Mouse (Mus musculus) myocyte (in vitro differentiated cells): ENCODE data around the gene Il9r. TPM values are rescaled to one million over a fixed set of nuclear protein-coding genes. Genes with fewer than 3 reads are reported as not detected.
A peak's percentile ranks its signal among the peaks of the same experiment; 100 is the strongest.

ENCODE experiments used
- H3K27me3 ChIP-seq: one replicate; pipeline ENCODE4 v1.6.1; 2011; ENCODE audit not compliant: control insufficient read depth, insufficient read depth, insufficient read length
- H3K36me3 ChIP-seq: one replicate; pipeline ENCODE4 v1.6.1; 2011; ENCODE audit not compliant: control insufficient read depth, insufficient read depth
- H3K4me2 ChIP-seq: one replicate; pipeline ENCODE4 v1.6.1; 2011; ENCODE audit warnings: low read depth, control low read depth
- H3K4me3 ChIP-seq: one replicate; pipeline ENCODE4 v1.5.1; 2011; ENCODE audit warnings: mild to moderate bottlenecking, control low read depth, moderate library complexity
- H3K79me2 ChIP-seq: one replicate; pipeline ENCODE4 v1.6.1; 2011; ENCODE audit not compliant: control insufficient read depth, insufficient read depth
- H3ac ChIP-seq: one replicate; pipeline ENCODE4 v1.6.1; 2011; ENCODE audit not compliant: control insufficient read depth, insufficient read length
- CEBPB ChIP-seq: IDR thresholded peaks from 2 replicates; pipeline ENCODE4 v1.6.1; 2011; ENCODE audit warnings: mild to moderate bottlenecking, moderate library complexity; ENCODE audit not compliant: poor library complexity, insufficient read depth, severe bottlenecking
- E2F4 ChIP-seq: IDR thresholded peaks from one replicate; pipeline ENCODE4 v1.6.1; 2011; ENCODE audit warnings: mild to moderate bottlenecking, control low read depth, moderate library complexity; ENCODE audit not compliant: insufficient read depth
- MAX ChIP-seq: IDR thresholded peaks from one replicate; pipeline ENCODE4 v1.6.1; 2011; ENCODE audit warnings: low read depth, mild to moderate bottlenecking, control low read depth
- MYOD1 ChIP-seq, 3 experiments: IDR thresholded peaks; one replicate each; pipeline ENCODE4 v1.6.1; 2011; ENCODE audit warnings: control low read depth in 2 of 3, low read depth in 2 of 3, mild to moderate bottlenecking in 2 of 3, moderate library complexity in 1 of 3; ENCODE audit not compliant: insufficient read length in 2 of 3, control insufficient read depth in 1 of 3
- MYOG ChIP-seq, 3 experiments: IDR thresholded peaks; one replicate each; pipeline ENCODE4 v1.6.1; 2011; ENCODE audit warnings: control low read depth in 2 of 3, low read depth in 2 of 3, mild to moderate bottlenecking in 2 of 3; ENCODE audit not compliant: insufficient read length in 2 of 3, control insufficient read depth in 1 of 3, insufficient read depth in 1 of 3
- POLR2A ChIP-seq: IDR thresholded peaks from one replicate; pipeline ENCODE4 v1.6.1; 2011; ENCODE audit warnings: low read depth, mild to moderate bottlenecking, control low read depth, moderate library complexity; ENCODE audit not compliant: insufficient read length
- POLR2AphosphoS2 ChIP-seq: IDR thresholded peaks from one replicate; pipeline ENCODE4 v1.6.1; 2011; ENCODE audit warnings: low read depth, control low read depth; ENCODE audit not compliant: insufficient read length
- REST ChIP-seq: IDR thresholded peaks from one replicate; pipeline ENCODE4 v1.6.1; 2011; ENCODE audit warnings: mild to moderate bottlenecking, control low read depth, moderate library complexity; ENCODE audit not compliant: insufficient read depth, insufficient read length
- SRF ChIP-seq: IDR thresholded peaks from one replicate; pipeline ENCODE4 v1.6.1; 2011; ENCODE audit warnings: low read depth; ENCODE audit not compliant: control insufficient read depth, insufficient read length
- TCF12 ChIP-seq: IDR thresholded peaks from one replicate; pipeline ENCODE4 v1.6.1; 2011; ENCODE audit warnings: mild to moderate bottlenecking, control low read depth; ENCODE audit not compliant: poor library complexity, insufficient read depth, severe bottlenecking
- TCF3 ChIP-seq: IDR thresholded peaks from one replicate; pipeline ENCODE4 v1.6.1; 2011; ENCODE audit warnings: low read depth, control low read depth; ENCODE audit not compliant: insufficient read length
- USF1 ChIP-seq: IDR thresholded peaks from one replicate; pipeline ENCODE4 v1.6.1; 2011; ENCODE audit warnings: low read depth, mild to moderate bottlenecking, control low read depth, moderate library complexity
- polyA plus RNA-seq: library from polyadenylated mRNA; unstranded; fragments of >200 nt; fragmentation: generic; extraction: Trizol; gene quantifications from one replicate; pipeline ENCODE4 v1.2.1, GENCODE M21; 2012; ENCODE audit warnings: missing spikeins

The Il9r gene
- polyA plus RNA-seq, 1 experiment = 0.01 TPM

GRCm38 (mm10) chr11:32230220-32230619 is 30.1 kb upstream of the Il9r start:
- H3K27me3 ChIP-seq = no peaks in the 10 kb centered on the region
- H3K4me2 ChIP-seq = no peak overlapping the region
- no peak overlapping the region for H3K4me3 ChIP-seq
- H3K36me3 ChIP-seq = peaks cover 25% of the 10 kb centered on the region
- H3ac ChIP-seq = no peak overlapping the region
- no peaks in the 10 kb centered on the region for H3K79me2 ChIP-seq
- TF ChIP-seq MYOG (IDR thresholded peaks at IDR 0.05; ENCODE audit: control insufficient read depth in 1 of 3, insufficient read depth in 1 of 3, insufficient read length in 2 of 3, low read depth in 2 of 3) (no peak), TCF12 (no peak), REST (no peak), MAX (no peak), SRF (no peak), POLR2A (no peak)

GRCm38 (mm10) chr11:32228292-32228845 is 28.3 kb upstream of the Il9r start:
- H3ac ChIP-seq = no peak overlapping the region
- peaks cover 17% of the 10 kb centered on the region for H3K36me3 ChIP-seq
- no peaks in the 10 kb centered on the region for H3K79me2 ChIP-seq
- H3K4me3 ChIP-seq = no peak overlapping the region
- H3K27me3 ChIP-seq = no peaks in the 10 kb centered on the region
- H3K4me2 ChIP-seq = no peak overlapping the region
- TF ChIP-seq TCF3 = no peak
- peak; percentile 52 for TF ChIP-seq POLR2AphosphoS2

GRCm38 (mm10) chr11:32227555-32227954 is 27.5 kb upstream of the Il9r start:
- no peak overlapping the region for H3ac ChIP-seq
- no peaks in the 10 kb centered on the region for H3K27me3 ChIP-seq
- H3K4me2 ChIP-seq = no peak overlapping the region
- TF ChIP-seq MYOD1 (IDR thresholded peaks at IDR 0.05; ENCODE audit: control insufficient read depth in 1 of 3, insufficient read length in 2 of 3, low read depth in 2 of 3) (no peak), E2F4 (no peak), TCF3 (no peak), POLR2A (no peak), USF1 (no peak), MYOG (IDR thresholded peaks at IDR 0.05; ENCODE audit: control insufficient read depth in 1 of 3, insufficient read depth in 1 of 3, insufficient read length in 2 of 3, low read depth in 2 of 3) (no peak), MAX (no peak), REST (no peak), POLR2AphosphoS2 (no peak), SRF (no peak)
- H3K36me3 ChIP-seq = peaks cover 11% of the 10 kb centered on the region
- peak overlapping the region; percentile 35 for H3K4me3 ChIP-seq
- no peaks in the 10 kb centered on the region for H3K79me2 ChIP-seq

- peak overlapping the region; percentile 35 for H3K4me3 ChIP-seq
- TF ChIP-seq E2F4 = no peak
- no peak for TF ChIP-seq CEBPB
- TF ChIP-seq MYOD1 (IDR thresholded peaks at IDR 0.05; ENCODE audit: control insufficient read depth in 1 of 3, insufficient read length in 2 of 3, low read depth in 2 of 3) = no peak
- TF ChIP-seq POLR2A = no peak
- no peak for TF ChIP-seq REST
- no peak for TF ChIP-seq TCF12
- no peak for TF ChIP-seq POLR2AphosphoS2
- no peak for TF ChIP-seq USF1
- no peak for TF ChIP-seq MYOG (IDR thresholded peaks at IDR 0.05; ENCODE audit: control insufficient read depth in 1 of 3, insufficient read depth in 1 of 3, insufficient read length in 2 of 3, low read depth in 2 of 3)
- no peak for TF ChIP-seq MAX
- TF ChIP-seq SRF = no peak
- no peak for TF ChIP-seq TCF3
- H3K27me3 ChIP-seq = no peaks in the 10 kb centered on the region
- peaks cover 5% of the 10 kb centered on the region for H3K36me3 ChIP-seq
- H3ac ChIP-seq = peak overlapping the region; percentile 44
- H3K4me2 ChIP-seq = peak overlapping the region; percentile 77
- H3K79me2 ChIP-seq = no peaks in the 10 kb centered on the region
Observed at GRCm38 (mm10) chr11:32227041-32227440, 27.0 kb upstream of the Il9r start.

GRCm38 (mm10) chr11:32226124-32226871 is 26.2 kb upstream of the Il9r start, which contains the start of gene Mpg:
TSS of gene Mpg (plus strand) at chr11:32226505.
- peak within 1 kb of the TSS; percentile 35 for H3K4me3 ChIP-seq
- no peak for TF ChIP-seq MYOD1 (IDR thresholded peaks at IDR 0.05; ENCODE audit: control insufficient read depth in 1 of 3, insufficient read length in 2 of 3, low read depth in 2 of 3)
- TF ChIP-seq MAX = no peak
- peak; percentile 97 for TF ChIP-seq POLR2AphosphoS2
- TF ChIP-seq E2F4 = peak; percentile 15
- TF ChIP-seq MYOG (IDR thresholded peaks at IDR 0.05; ENCODE audit: control insufficient read depth in 1 of 3, insufficient read depth in 1 of 3, insufficient read length in 2 of 3, low read depth in 2 of 3) = no peak
- peak; percentile 26 for TF ChIP-seq SRF
- TF ChIP-seq TCF3 = no peak
- no peak for TF ChIP-seq USF1
- no peak for TF ChIP-seq CEBPB
- no peak for TF ChIP-seq TCF12
- peak; percentile 98 for TF ChIP-seq POLR2A
- H3K36me3 ChIP-seq = peaks cover 4% of the 10 kb centered on the region
- H3K4me2 ChIP-seq = peak within 1 kb of the TSS; percentile 77
- no peaks in the 10 kb centered on the region for H3K27me3 ChIP-seq
- H3K79me2 ChIP-seq = peaks cover 3% of the 10 kb centered on the region
- peak within 1 kb of the TSS; percentile 44 for H3ac ChIP-seq
